Mouse (Mus musculus): ENCODE measurements around the gene Opcml.

- TF ChIP-seq CTCF (IDR thresholded peaks at IDR 0.05; ENCODE audit: control insufficient read depth, insufficient read depth, low read length), result no peak
- TF ChIP-seq POLR2A (IDR thresholded peaks at IDR 0.05; ENCODE audit: borderline replicate concordance, control insufficient read depth, low read depth, low read length), result no peak
Observed at GRCm38 (mm10) chr9:28337837-28338236, 547.3 kb downstream of the Opcml start.
